Mouse (Mus musculus) v-Abl transformed pro-B cells (cell line): ENCODE measurements around the gene Aqp12.

ENCODE experiments used
- in situ Hi-C, 2 experiments: fragments of 400-800 bp; cut with MboI; formaldehyde crosslinking; loops; one replicate each; pipeline ENCODE4 v1.15.1; 2025; ENCODE audit not compliant: unreplicated experiment in 2 of 2

Gene Aqp12

GRCm38 (mm10) chr1:93006061-93006460, at the start of gene Aqp12:
TSS of gene Aqp12 (plus strand) at chr1:93006334.
- in situ Hi-C loops, result loop anchor here in 1 of 2 experiments (25.0 kb wide), 1 partner anchor 506 kb away; the partner anchor contains the start of gene Farp2

GRCm38 (mm10) chr1:92956571-92957335, 49.4 kb upstream of the Aqp12 start:
- in situ Hi-C loops, result loop anchor here in 1 of 2 experiments (5.0 to 25.0 kb wide), 3 partner anchors 58 to 1131 kb away; no protein-coding TSS in a partner anchor

- in situ Hi-C loops, result loop anchor here in 1 of 2 experiments (5.0 to 25.0 kb wide), 3 partner anchors 56 to 1128 kb away; no protein-coding TSS in a partner anchor
Measured at GRCm38 (mm10) chr1:92958999-92959398, 47.1 kb upstream of the Aqp12 start.

GRCm38 (mm10) chr1:92970791-92971190, 35.3 kb upstream of the Aqp12 start:
- in situ Hi-C loops, result loop anchor here in 1 of 2 experiments (25.0 kb wide), 1 partner anchor 1117 kb away; no protein-coding TSS in a partner anchor

- in situ Hi-C loops, result loop anchor here in 1 of 2 experiments (25.0 kb wide), 1 partner anchor 1115 kb away; no protein-coding TSS in a partner anchor
Measured at GRCm38 (mm10) chr1:92971879-92972795, 34.0 kb upstream of the Aqp12 start.

- in situ Hi-C loops, result loop anchor here in 1 of 2 experiments (25.0 kb wide), 1 partner anchor 1114 kb away; no protein-coding TSS in a partner anchor
Measured at GRCm38 (mm10) chr1:92972854-92973253, 33.3 kb upstream of the Aqp12 start.

GRCm38 (mm10) chr1:92976141-92976566, 30.0 kb upstream of the Aqp12 start:
- in situ Hi-C loops, result no loop called here

GRCm38 (mm10) chr1:92978645-92979044, 27.5 kb upstream of the Aqp12 start:
- in situ Hi-C loops, result no loop called here

- in situ Hi-C loops, result no loop called here
Measured at GRCm38 (mm10) chr1:92979073-92979602, 27.0 kb upstream of the Aqp12 start.

GRCm38 (mm10) chr1:92981056-92981845, 24.9 kb upstream of the Aqp12 start:
- in situ Hi-C loops, result no loop called here

- in situ Hi-C loops, result no loop called here
Measured at GRCm38 (mm10) chr1:92982931-92983605, 23.1 kb upstream of the Aqp12 start.

GRCm38 (mm10) chr1:92984999-92985398, 21.1 kb upstream of the Aqp12 start:
- in situ Hi-C loops, result no loop called here

- in situ Hi-C loops, result no loop called here
Measured at GRCm38 (mm10) chr1:92988894-92989293, 17.2 kb upstream of the Aqp12 start.

GRCm38 (mm10) chr1:92989891-92990290, 16.2 kb upstream of the Aqp12 start:
- in situ Hi-C loops, result no loop called here

- in situ Hi-C loops, result no loop called here
Measured at GRCm38 (mm10) chr1:92992214-92992855, 13.8 kb upstream of the Aqp12 start.

GRCm38 (mm10) chr1:92992880-92993279, 13.3 kb upstream of the Aqp12 start:
- in situ Hi-C loops, result no loop called here

- in situ Hi-C loops, result loop anchor here in 1 of 2 experiments (25.0 kb wide), 1 partner anchor 503 kb away; the partner anchor contains the start of gene Farp2
Measured at GRCm38 (mm10) chr1:93009196-93009595, 3.1 kb downstream of the Aqp12 start.

- in situ Hi-C loops, result loop anchor here in 1 of 2 experiments (10.0 to 25.0 kb wide), 2 partner anchors 56 to 502 kb away; partner anchors contain the start of genes Farp2 and Gpr35
Measured at GRCm38 (mm10) chr1:93010731-93011130, 4.6 kb downstream of the Aqp12 start.
